Mouse (Mus musculus): ENCODE data around the gene Bspry.
"Not testable (repeated sequence)": the region's sequence is repeated elsewhere in the genome, so short reads cannot be mapped to it uniquely, and the experiment has no call there.

Bspry gene

DNA sequence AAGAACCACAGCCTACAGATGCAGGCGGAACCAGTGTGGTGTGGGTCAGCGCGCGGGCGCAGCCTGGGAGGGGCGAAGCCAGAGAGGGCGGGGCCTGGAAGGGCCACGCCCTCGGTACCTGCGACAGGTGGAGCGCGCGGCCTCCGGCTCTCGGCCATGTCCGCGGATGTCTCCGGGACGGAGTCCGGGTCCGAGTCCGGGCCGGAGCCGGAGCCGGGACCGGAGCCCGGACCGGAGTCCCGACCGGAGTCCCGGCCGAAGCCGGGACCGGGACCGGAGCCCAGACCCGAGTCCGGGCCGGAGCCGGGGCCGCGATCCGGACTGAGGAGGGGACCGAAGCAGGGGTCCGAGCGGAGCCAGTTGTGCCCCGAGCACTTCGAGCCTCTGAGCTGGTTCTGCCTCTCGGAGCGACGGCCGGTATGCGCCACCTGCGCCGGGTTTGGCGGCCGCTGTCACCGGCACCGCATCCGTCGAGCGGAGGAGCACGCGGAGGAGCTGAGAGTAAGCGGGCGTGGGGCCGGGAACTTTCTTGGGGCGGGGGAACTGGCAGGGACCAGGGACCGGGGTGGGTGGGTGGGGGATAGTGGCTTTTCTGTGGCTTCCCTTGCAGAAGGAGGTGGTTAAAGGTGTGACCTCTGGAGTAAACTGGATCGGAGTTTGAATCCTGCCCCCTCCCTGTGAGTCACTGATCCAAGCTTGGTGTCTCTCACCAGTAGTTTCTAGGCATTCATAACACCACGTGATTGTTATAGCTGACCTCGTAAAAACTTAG is at the start of gene Bspry:
TSS of gene Bspry (plus strand) at position 117 of the 772 bp plus-strand sequence.
- DNase-seq, result peak; percentile 70 to 85

GRCm38 (mm10) chr4:62430678-62431077 is 49.2 kb upstream of the Bspry start:
- DNase-seq, result no peak

DNA sequence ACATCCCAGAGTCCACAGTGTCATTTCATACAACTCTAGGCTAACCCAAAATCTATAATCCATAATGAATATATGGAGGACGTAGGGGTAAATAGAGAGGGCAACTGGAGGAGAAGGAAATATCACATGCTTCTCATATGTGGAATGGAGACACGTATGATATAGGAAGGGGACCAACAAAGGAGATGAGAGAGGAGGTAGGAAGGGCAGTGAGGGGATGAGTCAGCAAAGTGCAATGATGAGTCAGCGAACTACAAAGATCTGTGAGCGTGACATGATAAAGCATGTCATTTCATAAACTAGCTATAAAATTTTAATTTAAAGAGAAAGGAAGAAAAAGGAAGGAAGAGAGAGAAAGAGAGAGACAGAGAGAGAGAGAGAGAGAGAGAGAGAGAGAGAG is 48.3 kb upstream of the Bspry start:
- no peak for DNase-seq

GRCm38 (mm10) chr4:62433939-62434870 is 45.6 kb upstream of the Bspry start:
- peak in 1 of 2 experiments; percentile 27 for DNase-seq

DNA sequence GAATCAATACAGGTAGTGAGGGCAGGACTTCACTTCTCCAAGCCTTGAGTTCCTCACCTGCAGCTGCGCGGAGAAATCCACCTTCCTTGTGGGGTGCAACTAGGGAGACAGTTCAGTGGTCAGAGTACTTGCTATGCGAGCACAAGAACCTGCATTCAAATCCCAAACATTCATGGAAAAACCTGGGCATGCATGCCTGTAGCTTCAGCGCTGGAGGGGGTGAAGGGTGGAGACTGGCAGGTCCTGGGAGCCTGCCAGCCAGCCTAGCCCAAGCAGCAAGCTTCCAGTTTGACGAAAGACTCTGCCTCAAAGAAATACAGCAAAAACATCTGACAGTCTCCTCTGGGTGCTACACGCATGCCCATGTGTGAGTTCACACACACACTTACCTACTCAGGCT is 44.8 kb upstream of the Bspry start, which contains the start of gene Rnf183:
TSS of gene Rnf183 (minus strand) at position 172 of the 400 bp plus-strand sequence.
- peak; percentile 18 to 36 for DNase-seq

DNA sequence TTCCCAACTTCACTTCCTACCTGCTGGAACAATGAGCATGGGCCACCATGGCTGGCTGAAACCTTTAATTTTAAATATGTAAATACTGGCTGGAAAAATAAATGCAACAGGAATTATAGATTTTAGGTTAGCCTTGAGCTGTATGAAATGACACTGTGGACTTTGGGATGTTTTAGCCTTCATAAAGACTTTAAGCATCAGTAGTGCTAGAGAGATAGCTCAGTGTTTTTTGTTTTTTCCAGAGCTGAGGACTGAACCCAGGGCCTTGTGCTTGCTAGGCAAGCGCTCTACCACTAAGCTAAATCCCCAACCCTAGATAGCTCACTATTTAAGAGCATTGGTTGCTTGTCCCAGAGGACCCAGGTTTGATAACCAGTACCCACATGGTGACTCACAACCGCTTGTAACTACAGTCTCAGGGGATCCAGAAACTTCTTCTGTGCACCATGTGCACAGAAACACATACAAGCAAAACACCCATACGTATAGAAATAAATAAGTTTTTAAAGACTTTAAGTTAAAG is 42.5 kb upstream of the Bspry start:
- no peak for DNase-seq

DNA sequence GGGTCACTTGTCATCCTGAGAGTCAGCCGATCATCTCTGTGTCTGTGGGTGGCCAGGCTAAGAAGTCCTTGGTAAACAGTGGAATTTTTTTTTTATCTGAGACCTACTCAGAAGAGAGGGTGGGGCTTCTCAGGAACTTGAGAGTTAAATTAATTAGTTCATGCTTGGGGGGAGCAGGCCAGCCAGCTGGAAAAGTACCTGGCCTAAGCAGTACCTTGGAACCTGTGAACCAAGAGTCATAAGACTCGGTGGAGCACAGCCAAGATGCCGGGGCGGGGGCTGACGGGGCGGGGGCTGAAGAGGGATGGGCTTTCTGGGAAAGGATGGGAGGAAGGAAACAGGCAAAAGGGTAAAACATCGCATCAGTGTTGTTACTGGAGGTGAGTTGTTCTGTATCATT is 42.0 kb upstream of the Bspry start:
- DNase-seq, result peak; percentile 54 to 70

GRCm38 (mm10) chr4:62439793-62440192 is 40.1 kb upstream of the Bspry start:
- no peak for DNase-seq

DNA sequence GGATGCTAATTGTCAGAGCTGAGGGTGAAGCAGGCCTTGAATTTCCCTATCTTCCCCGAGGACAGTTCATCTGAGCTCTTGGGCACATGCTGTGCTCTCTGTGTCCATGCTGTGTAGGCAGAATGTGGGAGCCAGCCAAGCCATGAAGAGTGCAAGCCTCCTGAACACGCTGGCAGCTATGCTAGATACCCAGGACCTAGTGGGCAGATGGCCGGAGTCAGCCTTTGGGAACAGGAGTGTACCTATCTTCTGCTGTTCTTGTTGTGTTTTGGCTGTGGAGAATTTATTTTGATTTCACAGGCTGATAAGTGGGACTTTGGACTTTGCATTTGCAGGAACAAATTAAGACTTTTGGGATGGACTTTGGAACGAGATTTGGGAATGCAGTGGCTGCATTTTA is 39.3 kb upstream of the Bspry start:
- DNase-seq, result no peak

DNA sequence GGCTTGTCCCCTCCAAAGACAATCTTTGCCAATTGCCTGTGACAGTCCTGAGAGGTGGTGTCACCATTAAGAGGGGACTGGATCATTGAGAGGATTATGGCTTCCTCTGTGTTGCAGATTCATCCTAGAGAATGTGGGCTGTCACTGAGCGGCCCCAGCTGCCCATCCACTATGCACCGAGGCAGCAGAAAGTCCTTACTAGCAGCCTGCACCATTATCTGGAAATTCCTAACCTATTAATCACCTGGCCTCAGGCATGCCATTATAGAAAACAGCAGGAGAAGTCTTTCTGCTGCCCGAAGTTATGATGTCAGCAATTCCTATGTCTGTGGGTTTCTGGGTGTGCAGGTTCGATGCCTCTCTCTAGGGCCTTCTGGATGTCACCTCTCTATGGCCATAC is 38.9 kb upstream of the Bspry start:
- DNase-seq, result no peak

- DNase-seq, result peak; percentile 69 to 72
Observed at GRCm38 (mm10) chr4:62454995-62455394, 24.9 kb upstream of the Bspry start.

- no peak for DNase-seq
Observed at GRCm38 (mm10) chr4:62459081-62459480, 20.8 kb upstream of the Bspry start.

DNA sequence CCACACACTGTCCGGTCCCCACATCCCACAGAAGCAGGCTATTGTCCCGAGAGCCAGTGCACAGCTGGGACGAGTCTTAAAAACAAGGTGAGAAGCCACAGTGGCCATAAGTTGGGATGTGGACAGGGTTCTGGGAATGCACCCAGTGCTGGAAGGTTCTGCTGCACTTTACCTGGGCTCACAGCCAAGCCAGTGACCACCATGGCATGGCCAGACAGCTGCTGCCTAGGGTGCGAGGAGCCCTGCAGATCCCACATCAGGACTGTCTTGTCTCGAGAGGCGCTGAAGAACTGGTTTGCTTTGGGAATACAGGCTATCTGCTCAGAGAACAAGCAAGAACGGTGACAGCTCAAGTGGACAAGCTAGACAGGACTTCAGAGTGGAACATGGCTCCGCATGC is 19.5 kb upstream of the Bspry start:
- no peak for DNase-seq

- no peak for DNase-seq
Observed at GRCm38 (mm10) chr4:62463124-62463523, 16.7 kb upstream of the Bspry start.

- no peak for DNase-seq
Observed at GRCm38 (mm10) chr4:62468158-62468557, 11.7 kb upstream of the Bspry start.

- peak; percentile 86 to 90 for DNase-seq
Observed at GRCm38 (mm10) chr4:62470598-62471051, 9.2 kb upstream of the Bspry start, which contains the start of gene Wdr31. Gene Wdr31, minus strand, starts transcription at chr4:62470896.

GRCm38 (mm10) chr4:62472071-62472470 is 7.8 kb upstream of the Bspry start:
- no peak for DNase-seq

GRCm38 (mm10) chr4:62475131-62475530 is 4.7 kb upstream of the Bspry start:
- no peak for DNase-seq

GRCm38 (mm10) chr4:62475793-62476192 is 4.1 kb upstream of the Bspry start:
- no peak for DNase-seq

GRCm38 (mm10) chr4:62477542-62478244 is 2.2 kb upstream of the Bspry start:
- no peak for DNase-seq

GRCm38 (mm10) chr4:62479593-62479936 is 288 bp upstream of the Bspry start:
- DNase-seq, result not testable (repeated sequence)

Measured in kidney, postnatal 4 days (tissue).